Mouse (Mus musculus) CD4-positive, CD25-positive, alpha-beta regulatory T cell, adult 9 weeks (primary cell): ENCODE measurements around the gene Pcsk1. TPM values are rescaled to one million over a fixed set of nuclear protein-coding genes. Genes with fewer than 3 reads are reported as not detected.

Experiments
- polyA plus RNA-seq: library from polyadenylated mRNA; unstranded; fragments of 100-300 nt; shearing (Covaris generic); gene quantifications from one replicate; pipeline ENCODE4 v1.2.1, GENCODE M21; 2017

Pcsk1 gene
- 0.21 TPM for polyA plus RNA-seq

DNA sequence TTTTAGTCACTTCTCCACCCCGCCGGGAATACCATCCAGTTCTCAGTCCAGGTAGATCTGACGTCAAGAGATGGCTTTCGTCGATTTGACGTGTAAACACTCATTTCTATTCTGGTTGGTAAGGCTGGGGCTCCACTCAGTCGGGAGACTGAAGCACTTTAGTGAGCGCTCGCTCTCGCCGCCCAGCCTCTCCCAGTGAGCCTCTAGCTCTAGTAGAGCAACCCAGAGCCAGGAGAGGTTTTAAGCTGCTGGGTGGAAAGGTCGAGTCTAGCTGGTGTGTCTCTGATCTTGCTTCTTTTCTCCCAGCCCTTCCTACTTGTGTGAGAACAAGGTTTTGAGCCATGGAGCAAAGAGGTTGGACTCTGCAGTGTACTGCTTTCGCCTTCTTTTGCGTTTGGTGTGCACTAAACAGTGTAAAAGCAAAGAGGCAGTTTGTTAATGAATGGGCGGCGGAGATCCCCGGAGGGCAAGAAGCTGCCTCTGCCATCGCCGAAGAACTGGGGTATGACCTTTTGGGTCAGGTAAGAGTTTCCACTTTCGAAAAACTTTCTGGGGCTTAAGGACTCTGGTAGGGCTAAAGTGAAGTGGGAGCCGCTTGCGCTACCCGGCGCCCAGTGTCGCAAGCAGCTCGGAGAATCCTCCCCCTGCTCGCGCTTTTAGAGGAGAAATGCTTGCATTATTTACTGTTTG, at the start of gene Pcsk1:
TSS of gene Pcsk1 (plus strand) at position 106 of the 690 bp plus-strand sequence.

